ENCODE assay signal across 8 mouse cellular contexts in genomic region chr3:86547251-86547791, GRCm38 (mm10). TPM values are rescaled to one million over a fixed set of nuclear protein-coding genes. Genes with fewer than 3 reads are reported as not detected.
A peak's percentile ranks its signal among the peaks of the same experiment; 100 is the strongest.
DNase-seq lines count a peak whose midpoint lies in the region; ATAC-seq and TF ChIP-seq lines count a peak whose summit lies in the region.

No protein-coding gene starts in this region.

- no peak overlapping the region for H3K9ac ChIP-seq in kidney, embryonic 15.5 days
- peak overlapping the region; percentile 99 for H3K9ac ChIP-seq in intestine, embryonic 14.5 days (ENCODE audit: low read length)
- H3K9ac ChIP-seq in midbrain, embryonic 16.5 days (ENCODE audit: low read depth, low read length), result peak overlapping the region; percentile 81

- peak overlapping the region; percentile 40 for H3K4me3 ChIP-seq in kidney, embryonic 15.5 days (replicated peaks)
- peak overlapping the region; percentile 36 for H3K4me3 ChIP-seq in embryonic fibroblast, embryonic 13.5 days (ENCODE audit: insufficient read depth, low read length)
- peak overlapping the region; percentile 67 for H3K4me3 ChIP-seq in intestine, embryonic 14.5 days (ENCODE audit: low read depth, low read length)
- H3K4me3 ChIP-seq in midbrain, embryonic 16.5 days (ENCODE audit: low read depth, low read length), result peak overlapping the region; percentile 53

- peaks cover 28% of the 10 kb centered on the region for H3K4me1 ChIP-seq in kidney, embryonic 15.5 days
- no peaks in the 10 kb centered on the region for H3K4me1 ChIP-seq in embryonic fibroblast, embryonic 13.5 days (ENCODE audit: control insufficient read depth, insufficient read depth, low read length)
- no peaks in the 10 kb centered on the region for H3K4me1 ChIP-seq in intestine, embryonic 14.5 days (replicated peaks; ENCODE audit: control insufficient read depth, insufficient read depth, low read length)
- H3K4me1 ChIP-seq in midbrain, embryonic 16.5 days (ENCODE audit: control insufficient read depth, insufficient read depth, low read length), result peaks cover 4% of the 10 kb centered on the region; the same call in 1 of the 2 replicates

- no peak for TF ChIP-seq CTCF in embryonic fibroblast, embryonic 13.5 days (IDR thresholded peaks at IDR 0.05; ENCODE audit: borderline replicate concordance, insufficient read depth, low read length)

- H3K36me3 ChIP-seq in kidney, embryonic 15.5 days, result no peaks in the 10 kb centered on the region
- H3K36me3 ChIP-seq in intestine, embryonic 14.5 days (ENCODE audit: control insufficient read depth, insufficient read depth, low read length), result no peaks in the 10 kb centered on the region
- H3K36me3 ChIP-seq in midbrain, embryonic 16.5 days (ENCODE audit: control insufficient read depth, insufficient read depth, low read length), result no peaks in the 10 kb centered on the region

- WGBS in kidney, embryonic 15.5 days, result 3% methylated on average over 42 of the region's 42 CpGs
- WGBS in intestine, embryonic 14.5 days, result 2% methylated on average over 42 of the region's 42 CpGs
- 2% methylated on average over 42 of the region's 42 CpGs for WGBS in midbrain, embryonic 16.5 days

- no peak for TF ChIP-seq POLR2A in embryonic fibroblast, embryonic 13.5 days (IDR thresholded peaks at IDR 0.05; ENCODE audit: low read depth, low read length)

- no peak for DNase-seq in kidney, adult 18-20 months
- peak; percentile 45 for DNase-seq in NIH3T3 (ENCODE audit: low read depth)
- DNase-seq in intestine, embryonic 14.5 days (ENCODE audit: low spot score), result peak; percentile 87
- DNase-seq in layer of hippocampus, postnatal 14 days (ENCODE audit: low spot score in 2 of 2), result no peak
- no peak for DNase-seq in right cerebral cortex, postnatal 25 days

- peak; percentile 38 for ATAC-seq in kidney, embryonic 15.5 days (replicated peaks; ENCODE audit: low FRiP score)
- ATAC-seq in intestine, embryonic 14.5 days (replicated peaks; ENCODE audit: low FRiP score, low TSS enrichment, low read depth), result no peak
- ATAC-seq in midbrain, embryonic 16.5 days, result no peak

- H3K27me3 ChIP-seq in kidney, embryonic 15.5 days, result peaks cover 80% of the 10 kb centered on the region
- H3K27me3 ChIP-seq in intestine, embryonic 14.5 days (replicated peaks; ENCODE audit: control insufficient read depth, insufficient read depth, low read length), result 0 out of 2 replicates have a peak, but pooled peaks cover 5% of the 10 kb centered on the region
- H3K27me3 ChIP-seq in midbrain, embryonic 16.5 days (ENCODE audit: control insufficient read depth, insufficient read depth, low read depth, low read length), result peaks cover 6% of the 10 kb centered on the region

- peak overlapping the region; percentile 63 for H3K4me2 ChIP-seq in kidney, embryonic 15.5 days
- H3K4me2 ChIP-seq in intestine, embryonic 14.5 days (ENCODE audit: low read length), result peak overlapping the region; percentile 47
- H3K4me2 ChIP-seq in midbrain, embryonic 16.5 days (ENCODE audit: low read length), result peak overlapping the region; percentile 74

- H3K9me3 ChIP-seq in kidney, embryonic 15.5 days (replicated peaks), result no peaks in the 10 kb centered on the region
- no peaks in the 10 kb centered on the region for H3K9me3 ChIP-seq in intestine, embryonic 14.5 days (ENCODE audit: control insufficient read depth, low read length)
- H3K9me3 ChIP-seq in midbrain, embryonic 16.5 days (replicated peaks; ENCODE audit: control insufficient read depth, low read length, poor library complexity, severe bottlenecking), result no peaks in the 10 kb centered on the region

- no peak overlapping the region for H3K27ac ChIP-seq in kidney, embryonic 15.5 days
- H3K27ac ChIP-seq in embryonic fibroblast, embryonic 13.5 days (ENCODE audit: insufficient read depth, low read length), result peak overlapping the region; percentile 48
- peak overlapping the region; percentile 99 for H3K27ac ChIP-seq in intestine, embryonic 14.5 days (ENCODE audit: low read depth)
- peak overlapping the region; percentile 90 for H3K27ac ChIP-seq in midbrain, embryonic 16.5 days (ENCODE audit: low read length)

RNA-seq across cellular contexts. Expression of gene Mab21l2, which starts 1.1 kb away (rescaled TPM):
- 2.0 and 2.6 TPM in 2 replicates for polyA plus RNA-seq in kidney, embryonic 15.5 days (2015; fragmentation: Nextera tagmentation; extraction: Ambion mirVana)
- polyA plus RNA-seq in embryonic fibroblast, embryonic 13.5 days (2011; ENCODE audit: insufficient read length, low read depth, missing spikeins), result 8.4 and 25.5 TPM in 2 replicates
- polyA plus RNA-seq in intestine, embryonic 14.5 days (2014; fragmentation: Nextera tagmentation; extraction: Ambion mirVana), result 178 and 220 TPM in 2 replicates
- polyA plus RNA-seq in midbrain, embryonic 16.5 days (2015; fragmentation: Nextera tagmentation; extraction: Ambion mirVana), result 53.9 and 67.8 TPM in 2 replicates
- under 1 TPM in 1 of 2 experiments, not detected in 1; 0.19 TPM for total RNA-seq in layer of hippocampus, postnatal 14 days (2021)

Comparison
In these comparisons a context has a peak if more than half of its experiments do, and no peak if none do; other contexts are left out.
1. DNase-seq: peak in NIH3T3 (single experiment) and intestine, embryonic 14.5 days (single experiment); none in kidney, adult 18-20 months (single experiment), layer of hippocampus, postnatal 14 days (0 of 2) and right cerebral cortex, postnatal 25 days (single experiment).
2. Peak in every context shown above with its lines, with median percentiles within 50 percentile points of each other: H3K4me2 ChIP-seq and H3K4me3 ChIP-seq.